Mouse (Mus musculus) MEL (cell line): ENCODE data around the gene Fam193b. TPM values are rescaled to one million over a fixed set of nuclear protein-coding genes. Genes with fewer than 3 reads are reported as not detected.

Source experiments
- DNase-seq: peaks from one replicate; pipeline ENCODE4 v3.0.0; 2011; ENCODE audit warnings: low read depth, low spot score
- H3K27ac ChIP-seq: 2 replicates; pipeline ENCODE4 v1.5.1; 2012; ENCODE audit warnings: low read depth, mild to moderate bottlenecking, control low read depth, low read length, moderate library complexity; ENCODE audit not compliant: control insufficient read depth
- H3K27me3 ChIP-seq, 2 experiments: fragments of 150-350 bp in 1 of 2; sonication (generic) in 1 of 2; 2 replicates each; pipeline ENCODE4 v1.6.1; 2012; ENCODE audit warnings: low read length in 2 of 2, mild to moderate bottlenecking in 2 of 2, improper control_type of control experiment in 1 of 2, moderate library complexity in 1 of 2; ENCODE audit not compliant: insufficient read depth in 2 of 2, control insufficient read depth in 1 of 2
- H3K36me3 ChIP-seq, 2 experiments: 2 replicates each; pipeline ENCODE4 v1.6.1; 2012 to 2014; ENCODE audit warnings: low read length in 2 of 2, improper control_type of control experiment in 1 of 2, inconsistent platforms in 1 of 2, mild to moderate bottlenecking in 1 of 2; ENCODE audit not compliant: insufficient read depth in 2 of 2, control insufficient read depth in 1 of 2
- H3K4me1 ChIP-seq, 2 experiments: fragments of 150-350 bp in 1 of 2; sonication (generic) in 1 of 2; 2 replicates each; pipeline ENCODE4 v1.6.1; 2012; ENCODE audit warnings: low read length in 2 of 2, improper control_type of control experiment in 1 of 2, mild to moderate bottlenecking in 1 of 2; ENCODE audit not compliant: insufficient read depth in 2 of 2, control insufficient read depth in 1 of 2
- H3K4me3 ChIP-seq, 2 experiments: fragments of 150-350 bp in 1 of 2; sonication (generic) in 1 of 2; 2 replicates each; pipeline ENCODE4 v1.5.1; 2012; ENCODE audit warnings: low read depth in 2 of 2, low read length in 2 of 2, mild to moderate bottlenecking in 2 of 2, moderate library complexity in 2 of 2, control low read depth in 1 of 2, improper control_type of control experiment in 1 of 2; ENCODE audit not compliant: control insufficient read depth in 1 of 2, insufficient read depth in 1 of 2
- H3K79me2 ChIP-seq: 2 replicates; pipeline ENCODE4 v1.6.1; 2012; ENCODE audit warnings: mild to moderate bottlenecking, low read length, moderate library complexity; ENCODE audit not compliant: control insufficient read depth, poor library complexity, insufficient read depth
- H3K9ac ChIP-seq: 2 replicates; pipeline ENCODE4 v1.6.1; 2012; ENCODE audit warnings: low read depth, mild to moderate bottlenecking, control low read depth, low read length, moderate library complexity; ENCODE audit not compliant: control insufficient read depth, poor library complexity, severe bottlenecking
- H3K9me3 ChIP-seq: fragments of 150-350 bp; sonication (generic); replicated peaks from 2 replicates; pipeline ENCODE4 v1.6.1; 2012; ENCODE audit warnings: mild to moderate bottlenecking, low read length, improper control_type of control experiment, moderate library complexity; ENCODE audit not compliant: insufficient read depth
- BHLHE40 ChIP-seq: IDR thresholded peaks from 2 replicates; pipeline ENCODE4 v1.6.1; 2012; ENCODE audit warnings: low read depth, mild to moderate bottlenecking, inconsistent platforms, low read length, improper control_type of control experiment, borderline replicate concordance
- CHD1 ChIP-seq: IDR thresholded peaks from 2 replicates; pipeline ENCODE4 v1.6.1; 2012; ENCODE audit warnings: low read depth, mild to moderate bottlenecking, inconsistent platforms, low read length, improper control_type of control experiment
- CHD2 ChIP-seq: IDR thresholded peaks from 2 replicates; pipeline ENCODE4 v1.6.1; 2011; ENCODE audit warnings: low read length, improper control_type of control experiment
- CTCF ChIP-seq, 3 experiments: IDR thresholded peaks in 2 of 3; conservative IDR thresholded peaks in 1 of 3; 2 replicates each; pipeline ENCODE4 v1.5.1; 2011 to 2012; ENCODE audit warnings: low read length in 3 of 3, low read depth in 2 of 3, mild to moderate bottlenecking in 2 of 3, improper control_type of control experiment in 1 of 3, inconsistent platforms in 1 of 3, mixed read lengths in 1 of 3, moderate library complexity in 1 of 3; ENCODE audit not compliant: control insufficient read depth in 1 of 3, insufficient read depth in 1 of 3, poor library complexity in 1 of 3, severe bottlenecking in 1 of 3
- E2F4 ChIP-seq: IDR thresholded peaks from 2 replicates; pipeline ENCODE4 v1.6.1; 2011; ENCODE audit warnings: low read depth, low read length, improper control_type of control experiment, borderline replicate concordance
- GATA1 ChIP-seq: IDR thresholded peaks from 2 replicates; pipeline ENCODE4 v1.6.1; 2011; ENCODE audit warnings: low read depth, low read length, improper control_type of control experiment
- JUND ChIP-seq: IDR thresholded peaks from 2 replicates; pipeline ENCODE4 v1.6.1; 2011; ENCODE audit warnings: low read depth, mild to moderate bottlenecking, improper control_type of control experiment, low read length
- MAZ ChIP-seq: IDR thresholded peaks from 2 replicates; pipeline ENCODE4 v1.6.1; 2012; ENCODE audit warnings: low read depth, mild to moderate bottlenecking, inconsistent platforms, low read length, improper control_type of control experiment
- MYC ChIP-seq: IDR thresholded peaks from 2 replicates; pipeline ENCODE4 v1.6.1; 2011; ENCODE audit warnings: low read depth, mild to moderate bottlenecking, low read length, improper control_type of control experiment, moderate library complexity
- NRF1 ChIP-seq: IDR thresholded peaks from 2 replicates; pipeline ENCODE4 v1.6.1; 2014; ENCODE audit warnings: low read depth, mild to moderate bottlenecking, inconsistent platforms, low read length, improper control_type of control experiment, moderate library complexity; ENCODE audit not compliant: poor library complexity, insufficient read depth, severe bottlenecking
- SIN3A ChIP-seq: IDR thresholded peaks from 2 replicates; pipeline ENCODE4 v1.6.1; 2012; ENCODE audit warnings: low read length, improper control_type of control experiment, inconsistent platforms
- UBTF ChIP-seq: IDR thresholded peaks from 2 replicates; pipeline ENCODE4 v1.6.1; 2012; ENCODE audit warnings: low read depth, mild to moderate bottlenecking, inconsistent platforms, low read length, improper control_type of control experiment, moderate library complexity, borderline replicate concordance; ENCODE audit not compliant: insufficient read depth
- USF2 ChIP-seq, 2 experiments: IDR thresholded peaks; 2 replicates each; pipeline ENCODE4 v1.6.1; 2011 to 2012; ENCODE audit warnings: improper control_type of control experiment in 2 of 2, low read length in 2 of 2, borderline replicate concordance in 1 of 2, inconsistent platforms in 1 of 2, low read depth in 1 of 2, mild to moderate bottlenecking in 1 of 2; ENCODE audit not compliant: insufficient read depth in 1 of 2
- ZC3H11A ChIP-seq: IDR thresholded peaks from 2 replicates; pipeline ENCODE4 v1.6.1; 2012; ENCODE audit warnings: low read depth, mild to moderate bottlenecking, inconsistent platforms, low read length, improper control_type of control experiment
- ZMIZ1 ChIP-seq: IDR thresholded peaks from 2 replicates; pipeline ENCODE4 v1.6.1; 2012; ENCODE audit warnings: low read depth, mild to moderate bottlenecking, inconsistent platforms, low read length, improper control_type of control experiment, moderate library complexity
- polyA plus RNA-seq, 2 experiments: library from polyadenylated mRNA; stranded (reverse) in 1 of 2; unstranded in 1 of 2; fragments of >175 nt in 1 of 2; fragments of >200 nt in 1 of 2; gene quantifications; 2 replicates each; pipeline versions ENCODE4 v1.2.1 to v1.2.4; 2012; ENCODE audit warnings: low replicate concordance in 2 of 2, low read depth in 1 of 2; ENCODE audit not compliant: insufficient read length in 2 of 2, insufficient read depth in 1 of 2, missing spikeins in 1 of 2
- total RNA-seq: library from RNA; depleted of rRNA; stranded (reverse); fragments of 300-350 nt; gene quantifications from 2 replicates; pipeline ENCODE4 v1.2.3, GENCODE M21; 2012

Fam193b gene
- total and polyA plus RNA-seq, 3 experiments: 11.9 to 38.7 TPM; not detected in 1

GRCm38 (mm10) chr13:55502405-55502804 lies 68.5 kb downstream of the Fam193b start:
- H3K4me3 ChIP-seq: no peak overlapping the region
- no peaks in the 10 kb centered on the region for H3K79me2 ChIP-seq
- H3K27ac ChIP-seq: no peak overlapping the region
- H3K9me3 ChIP-seq: no peaks in the 10 kb centered on the region
- no peaks in the 10 kb centered on the region for H3K36me3 ChIP-seq
- no peak for TF ChIP-seq E2F4
- TF ChIP-seq USF2 (IDR thresholded peaks at IDR 0.05; ENCODE audit: borderline replicate concordance in 1 of 2, insufficient read depth in 1 of 2, low read depth in 1 of 2, low read length in 2 of 2): no peak
- no peak for TF ChIP-seq UBTF
- no peak for TF ChIP-seq ZMIZ1
- no peak for DNase-seq
- H3K27me3 ChIP-seq: no peaks in the 10 kb centered on the region
- H3K4me1 ChIP-seq: no peaks in the 10 kb centered on the region
- no peak overlapping the region for H3K9ac ChIP-seq

- H3K27me3 ChIP-seq: no peaks in the 10 kb centered on the region
Measured at GRCm38 (mm10) chr13:55500575-55500974, 70.3 kb downstream of the Fam193b start.

GRCm38 (mm10) chr13:55498906-55499305 lies 72.0 kb downstream of the Fam193b start:
- no peak overlapping the region for H3K4me3 ChIP-seq
- no peak for DNase-seq
- H3K36me3 ChIP-seq: peaks cover 0 to 11% of the 10 kb centered on the region in 2 experiments; a peak in 2 of 4 replicates

More at GRCm38 (mm10) chr13:55500575-55500974, 70.3 kb downstream of the Fam193b start:
- Histone ChIP-seq H3K36me3 (peaks cover 0 to 5% of the 10 kb centered on the region in 2 experiments; a peak in 2 of 4 replicates), H3K27ac (no peak overlapping the region), H3K9me3 (no peaks in the 10 kb centered on the region), H3K79me2 (no peaks in the 10 kb centered on the region), H3K4me3 (no peak overlapping the region), H3K9ac (no peak overlapping the region), H3K4me1 (peaks cover 0 to 5% of the 10 kb centered on the region in 2 experiments; a peak in 1 of 4 replicates)
- no peak for DNase-seq
- TF ChIP-seq MAZ: no peak
- TF ChIP-seq SIN3A: no peak

More at GRCm38 (mm10) chr13:55498906-55499305, 72.0 kb downstream of the Fam193b start:
- Histone ChIP-seq H3K79me2 (no peaks in the 10 kb centered on the region), H3K27me3 (no peaks in the 10 kb centered on the region), H3K9me3 (no peaks in the 10 kb centered on the region), H3K9ac (no peak overlapping the region), H3K27ac (no peak overlapping the region), H3K4me1 (peaks cover 0 to 13% of the 10 kb centered on the region in 2 experiments; a peak in 2 of 4 replicates)
- no peak for TF ChIP-seq CTCF (IDR thresholded peaks at IDR 0.05 in 2 of 3, conservative IDR thresholded peaks at IDR 0.05 in 1 of 3; ENCODE audit: control insufficient read depth in 1 of 3, insufficient read depth in 1 of 3, low read depth in 2 of 3, low read length in 3 of 3, poor library complexity in 1 of 3, severe bottlenecking in 1 of 3)
- no peak for TF ChIP-seq BHLHE40
- no peak for TF ChIP-seq GATA1
- no peak for TF ChIP-seq E2F4
- no peak for TF ChIP-seq MYC
- no peak for TF ChIP-seq CHD2
- TF ChIP-seq JUND: no peak
- no peak for TF ChIP-seq ZC3H11A
- TF ChIP-seq NRF1: no peak
- no peak for TF ChIP-seq CHD1
- no peak for TF ChIP-seq MAZ
